Mouse (Mus musculus): ENCODE measurements around the gene Yap1.
A peak's percentile ranks its signal among the peaks of the same experiment; 100 is the strongest.
"Not testable (repeated sequence)": the region's sequence is repeated elsewhere in the genome, so short reads cannot be mapped to it uniquely, and the experiment has no call there.

Gene Yap1

GRCm38 (mm10) chr9:7913953-7914352, 90.4 kb downstream of the Yap1 start:
- no peak for DNase-seq (ENCODE audit: low spot score)

DNA sequence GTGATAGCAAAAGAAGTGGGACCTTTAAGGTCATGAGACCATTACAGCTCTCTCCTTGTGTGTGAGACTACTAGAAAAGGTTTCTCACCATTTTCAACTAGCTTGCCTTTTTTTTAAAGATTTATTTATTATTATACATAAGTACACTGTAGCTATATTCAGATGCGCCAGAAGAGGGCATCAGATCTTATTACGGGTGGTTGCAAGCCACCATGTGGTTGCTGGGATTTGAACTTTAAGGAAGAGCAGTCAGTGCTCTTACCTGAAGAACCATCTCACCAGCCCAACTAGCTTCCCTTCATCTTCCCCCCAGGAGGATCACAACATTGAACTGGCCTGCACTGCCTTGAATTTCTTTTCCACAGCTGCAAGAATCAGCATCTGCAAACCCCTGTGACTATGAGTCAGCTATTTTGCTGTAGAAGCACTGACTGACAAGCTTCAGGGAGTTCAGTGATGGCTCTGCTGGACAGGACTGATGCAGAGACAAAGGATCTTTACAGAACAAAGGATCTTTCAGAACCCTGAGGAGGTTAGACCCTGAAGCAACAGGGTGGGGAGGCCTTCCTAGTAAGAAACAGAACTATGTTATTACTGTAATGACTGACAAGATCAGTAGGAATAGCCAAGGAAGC, 96.9 kb downstream of the Yap1 start:
- no peak for DNase-seq (ENCODE audit: low spot score)

DNA sequence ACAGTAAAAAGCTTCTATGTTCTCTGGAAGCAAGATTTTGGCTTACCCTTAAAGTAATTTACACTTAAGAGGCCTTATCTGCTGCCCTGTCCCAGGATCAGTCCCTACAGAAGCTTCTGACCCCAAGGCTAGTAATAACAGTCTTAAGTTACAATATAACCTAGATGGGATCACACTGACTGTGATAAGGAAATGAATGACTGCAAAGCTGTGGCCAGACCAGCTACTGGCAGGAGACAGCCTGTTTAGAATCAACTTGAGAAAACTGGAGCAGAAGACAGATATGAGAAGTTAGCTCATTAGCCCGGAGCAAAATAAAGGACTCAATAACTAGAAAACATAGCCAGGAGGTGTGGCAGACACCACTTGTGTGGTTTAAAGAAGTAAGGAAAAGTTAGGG, 97.8 kb downstream of the Yap1 start:
- no peak for DNase-seq (ENCODE audit: low spot score)

DNA sequence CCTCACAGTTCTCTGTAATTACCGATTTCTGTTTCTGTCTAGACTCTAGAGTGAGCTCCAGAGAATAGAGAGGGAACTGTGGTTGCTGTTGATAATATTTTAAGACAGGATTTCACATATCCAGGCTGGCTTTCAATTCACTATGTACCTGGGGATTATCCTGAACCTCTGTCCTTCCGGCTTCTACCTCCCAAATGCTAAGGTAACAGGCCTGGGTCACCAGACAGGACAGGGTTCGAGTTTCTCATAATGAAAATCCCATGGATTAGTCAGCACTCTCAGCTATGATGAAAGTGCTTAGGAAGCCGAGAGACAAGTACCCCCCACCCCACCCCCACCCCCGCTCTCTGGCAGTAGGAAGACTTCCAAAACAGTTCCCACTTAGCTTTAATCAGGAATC, 100.6 kb downstream of the Yap1 start:
- DNase-seq (ENCODE audit: low spot score), result no peak

DNA sequence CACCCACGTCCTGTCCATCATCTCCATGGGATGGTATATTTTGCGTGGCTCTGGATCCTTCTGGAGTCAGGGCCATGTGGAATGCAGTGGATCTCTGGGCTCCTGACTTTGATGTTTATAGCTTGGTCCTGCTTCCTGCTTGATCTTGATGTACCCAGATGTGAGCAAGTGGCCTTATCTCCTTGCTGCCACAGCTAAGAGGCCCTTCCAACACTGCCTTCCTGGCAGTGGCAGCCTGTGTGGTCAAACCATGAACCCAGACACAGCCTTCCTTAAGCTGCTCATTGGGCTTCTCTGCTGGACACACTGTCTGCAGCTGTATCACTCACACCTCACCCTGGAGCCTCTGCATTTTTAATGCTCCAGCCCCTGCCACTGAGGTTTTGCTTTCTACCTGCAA, 101.1 kb downstream of the Yap1 start:
- no peak for DNase-seq (ENCODE audit: low spot score)

- DNase-seq (ENCODE audit: low spot score), result no peak
Observed at GRCm38 (mm10) chr9:7902311-7902710, 102.1 kb downstream of the Yap1 start.

GRCm38 (mm10) chr9:7900965-7901364, 103.4 kb downstream of the Yap1 start:
- no peak for DNase-seq (ENCODE audit: low spot score)

- DNase-seq (ENCODE audit: low spot score), result peak; percentile 42
Observed at GRCm38 (mm10) chr9:7897502-7897901, 106.9 kb downstream of the Yap1 start.

- not testable (repeated sequence) for DNase-seq (ENCODE audit: low spot score)
Observed at GRCm38 (mm10) chr9:7891796-7892195, 112.6 kb downstream of the Yap1 start.

- DNase-seq (ENCODE audit: low spot score), result no peak
Observed at GRCm38 (mm10) chr9:7891177-7891576, 113.2 kb downstream of the Yap1 start.

- DNase-seq (ENCODE audit: low spot score), result no peak
Observed at GRCm38 (mm10) chr9:7884346-7884745, 120.0 kb downstream of the Yap1 start.

- DNase-seq (ENCODE audit: low spot score), result no peak
Observed at GRCm38 (mm10) chr9:7882304-7882865, 122.0 kb downstream of the Yap1 start.
